Mouse (Mus musculus): Measurements from ENCODE around the gene Eef1a1. TPM values are rescaled to one million over a fixed set of nuclear protein-coding genes. Genes with fewer than 3 reads are reported as not detected.
A peak's percentile ranks its signal among the peaks of the same experiment; 100 is the strongest.
"Not testable (repeated sequence)": the region's sequence is repeated elsewhere in the genome, so short reads cannot be mapped to it uniquely, and the experiment has no call there.

Gene Eef1a1
- total RNA-seq (2022): 100 to 1,000 TPM; 235 to 456 (median 334) TPM

- DNase-seq (ENCODE audit: low spot score in 2 of 2): peak in 1 of 2 experiments; percentile 6
Measured at GRCm38 (mm10) chr9:78488890-78489420, at the start of gene Eef1a1. Eef1a1 (minus strand) TSS chr9:78489151.

DNA sequence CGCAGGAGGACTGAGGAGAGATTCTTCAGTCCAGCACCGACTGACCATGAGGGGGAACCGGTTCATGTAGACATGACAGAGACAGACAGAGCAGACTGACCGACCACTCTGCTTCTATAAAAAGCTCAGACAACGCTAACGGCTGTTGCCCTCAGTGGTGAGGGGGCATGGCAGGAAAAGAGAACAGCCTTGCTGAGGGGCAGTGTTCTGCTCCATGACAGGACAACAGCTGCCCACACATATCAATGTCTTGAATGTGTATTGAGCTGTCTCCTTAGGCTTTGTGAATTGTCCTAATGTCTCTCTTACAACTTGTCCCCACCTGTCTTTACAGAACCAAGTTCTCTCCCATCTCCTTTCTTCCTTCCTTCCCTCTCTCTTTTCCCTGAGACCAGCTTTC is 49.5 kb upstream of the Eef1a1 start:
- DNase-seq (ENCODE audit: low spot score in 2 of 2): no peak

- DNase-seq (ENCODE audit: low spot score in 2 of 2): peak; percentile 43 to 70
Measured at GRCm38 (mm10) chr9:78537154-78537873, 48.4 kb upstream of the Eef1a1 start.

DNA sequence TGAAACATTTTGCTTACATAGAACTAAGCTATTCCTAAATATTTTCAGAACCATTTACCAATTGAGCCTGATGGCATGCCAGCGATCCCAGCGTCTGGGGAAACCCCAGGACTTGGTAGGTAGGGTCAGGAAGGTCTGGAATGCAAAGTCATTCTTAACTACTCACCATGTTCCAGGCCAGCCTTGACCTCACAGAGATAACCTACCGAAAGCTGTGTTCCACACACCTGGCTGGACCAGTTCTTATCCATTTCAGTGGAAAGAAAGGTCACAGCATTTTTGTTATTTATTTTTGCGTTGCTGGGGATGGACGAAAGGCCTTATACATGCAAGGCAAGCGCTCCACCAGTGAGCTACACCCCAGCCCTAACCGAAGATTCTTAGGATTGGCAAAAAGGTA is 45.7 kb upstream of the Eef1a1 start:
- no peak for DNase-seq (ENCODE audit: low spot score in 2 of 2)

DNA sequence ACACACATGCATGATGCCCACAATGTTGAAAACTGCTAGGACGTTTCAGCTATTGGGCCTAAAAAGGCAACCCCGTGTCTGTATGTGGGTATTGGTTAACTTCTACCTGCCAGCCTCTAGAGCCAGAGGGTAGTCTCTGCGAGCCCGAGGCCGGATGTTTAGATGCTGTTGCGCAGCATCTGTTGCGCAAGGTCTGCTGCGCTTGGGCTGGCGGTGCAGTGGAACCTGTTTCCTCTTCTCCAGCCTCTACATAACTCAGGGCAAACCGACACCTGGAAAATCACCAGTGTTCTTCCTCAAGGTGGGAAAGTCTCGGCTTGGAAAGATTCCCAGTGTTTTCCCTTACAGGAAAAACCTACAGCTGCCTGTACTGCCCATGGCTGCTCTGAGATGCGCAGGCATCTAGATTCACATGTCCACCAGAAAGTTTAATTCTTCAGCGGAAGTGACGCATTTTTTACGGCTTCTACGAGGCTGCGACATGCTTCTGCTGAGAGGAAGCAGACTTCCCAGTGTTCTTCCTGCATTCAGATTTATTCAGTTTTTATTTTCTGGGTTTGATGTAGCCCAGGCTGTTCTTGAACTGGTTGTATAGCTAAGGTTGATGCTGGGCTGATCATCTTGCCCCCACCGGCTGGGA is 44.5 kb upstream of the Eef1a1 start:
- DNase-seq (ENCODE audit: low spot score in 2 of 2): no peak

- no peak for DNase-seq (ENCODE audit: low spot score in 2 of 2)
Measured at GRCm38 (mm10) chr9:78532341-78532819, 43.4 kb upstream of the Eef1a1 start.

- no peak for DNase-seq (ENCODE audit: low spot score in 2 of 2)
Measured at GRCm38 (mm10) chr9:78531816-78532215, 42.9 kb upstream of the Eef1a1 start.

DNA sequence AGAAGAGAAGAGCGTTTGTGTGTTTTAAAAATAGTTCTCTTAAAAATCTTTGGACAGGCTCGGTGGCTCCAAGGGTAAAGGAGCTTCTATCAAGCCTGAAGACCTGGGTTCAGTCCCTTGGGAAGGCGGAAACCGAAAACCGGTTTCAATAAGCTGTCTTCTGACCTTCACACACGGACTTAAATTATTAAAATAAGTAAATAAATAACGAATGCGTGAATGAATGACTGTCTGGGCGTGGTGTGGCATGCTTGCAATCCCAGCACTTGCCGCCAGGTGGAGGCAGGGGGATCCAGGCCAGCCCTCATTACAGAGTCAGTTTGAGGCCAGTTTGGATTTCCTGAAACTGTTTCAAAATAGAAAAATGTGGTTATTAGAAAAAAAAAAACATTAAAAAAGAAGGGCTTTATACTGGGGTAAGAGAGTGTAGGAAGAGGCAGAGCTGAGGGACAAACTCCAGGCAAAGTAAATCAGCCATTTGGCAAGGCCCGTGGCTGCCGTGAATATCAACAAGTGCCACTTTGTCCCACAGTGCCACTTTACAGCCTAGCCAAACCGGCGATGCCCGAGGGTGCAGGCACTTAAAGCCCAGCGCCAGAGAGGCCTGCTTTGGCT is 38.9 kb upstream of the Eef1a1 start:
- peak; percentile 40 to 51 for DNase-seq (ENCODE audit: low spot score in 2 of 2)

DNA sequence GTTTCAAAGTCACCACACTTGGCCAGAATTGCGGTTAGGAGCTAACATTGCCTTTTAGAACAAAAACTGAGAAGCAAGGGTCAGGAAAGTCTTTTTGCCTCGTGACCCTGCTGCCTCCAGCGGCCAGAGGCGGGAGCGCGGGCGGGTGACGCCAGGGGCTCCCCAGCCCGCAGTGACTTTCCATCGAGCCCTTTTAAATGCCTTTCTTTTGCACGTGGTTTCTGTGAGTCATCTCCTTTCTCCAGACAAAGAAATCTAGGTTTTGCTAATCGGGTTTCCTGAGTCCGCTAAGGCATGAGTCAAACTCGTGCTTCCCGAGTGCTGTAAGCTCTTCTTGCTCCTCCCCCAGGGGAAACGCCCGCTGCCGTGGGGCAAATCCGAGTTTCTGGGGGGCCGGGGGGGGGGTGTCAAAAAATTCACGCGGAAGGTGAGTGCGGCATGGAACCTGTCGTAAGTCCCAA is 38.4 kb upstream of the Eef1a1 start:
- peak; percentile 45 to 54 for DNase-seq (ENCODE audit: low spot score in 2 of 2)

GRCm38 (mm10) chr9:78526206-78526605 is 37.3 kb upstream of the Eef1a1 start:
- no peak for DNase-seq (ENCODE audit: low spot score in 2 of 2)

GRCm38 (mm10) chr9:78525451-78526135 is 36.6 kb upstream of the Eef1a1 start:
- DNase-seq (ENCODE audit: low spot score in 2 of 2): no peak

GRCm38 (mm10) chr9:78521689-78522088 is 32.7 kb upstream of the Eef1a1 start:
- DNase-seq (ENCODE audit: low spot score in 2 of 2): no peak

- DNase-seq (ENCODE audit: low spot score in 2 of 2): no peak
Measured at GRCm38 (mm10) chr9:78520780-78521601, 32.0 kb upstream of the Eef1a1 start.

DNA sequence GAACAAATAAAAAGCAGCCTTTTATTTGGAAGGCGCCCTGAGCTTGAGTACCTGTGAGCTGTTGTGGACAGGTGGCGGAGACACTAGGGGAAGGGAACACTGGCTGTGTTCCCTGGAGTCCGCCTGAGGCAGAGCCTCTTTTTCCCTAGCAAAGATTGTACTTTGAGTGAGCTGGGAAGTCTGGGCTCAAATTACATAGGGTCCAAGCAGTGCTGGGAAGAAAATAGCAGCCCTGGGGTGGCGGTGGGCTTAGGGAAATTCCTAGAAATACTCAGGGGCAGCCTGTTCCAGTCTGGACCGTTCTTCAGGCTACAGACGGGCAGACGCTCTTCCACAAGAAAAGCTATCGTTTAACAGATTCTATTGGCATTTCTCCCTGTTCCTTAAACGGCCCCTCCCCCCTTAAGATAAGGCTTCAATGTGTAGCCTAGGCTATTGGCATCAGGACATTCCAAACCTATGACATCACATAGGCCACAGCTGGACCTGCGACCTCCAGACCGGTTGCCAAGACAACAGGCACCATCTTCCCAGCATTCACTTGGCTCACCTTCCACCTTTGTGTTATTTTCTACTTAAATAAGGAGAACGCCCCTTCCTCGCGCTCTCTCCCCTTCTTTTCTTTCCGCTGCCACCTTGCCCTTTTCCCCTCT is 31.3 kb upstream of the Eef1a1 start:
- no peak for DNase-seq (ENCODE audit: low spot score in 2 of 2)

GRCm38 (mm10) chr9:78517237-78517636 is 28.3 kb upstream of the Eef1a1 start:
- DNase-seq (ENCODE audit: low spot score in 2 of 2): not testable (repeated sequence)

DNA sequence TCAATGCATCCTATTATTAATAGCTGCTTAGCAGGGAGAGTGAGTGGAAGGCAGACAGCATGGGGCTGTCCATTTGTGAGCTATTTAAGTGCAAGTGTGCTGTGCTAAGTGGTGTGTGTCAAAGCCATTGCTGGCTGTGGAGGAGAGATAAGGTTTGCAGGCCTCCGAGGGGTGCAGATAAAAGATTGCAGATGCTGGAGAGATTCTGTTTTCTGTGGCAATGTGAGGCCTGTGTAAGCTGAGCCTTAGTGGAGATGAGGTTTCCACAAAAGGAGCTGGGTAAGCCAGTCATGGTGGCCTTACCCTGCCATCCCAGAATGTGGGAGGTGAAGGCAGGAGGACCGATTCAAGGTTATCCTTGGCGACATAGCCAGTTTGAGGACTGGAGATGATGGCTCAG is 27.2 kb upstream of the Eef1a1 start:
- no peak for DNase-seq (ENCODE audit: low spot score in 2 of 2)

GRCm38 (mm10) chr9:78514681-78515080 is 25.7 kb upstream of the Eef1a1 start:
- DNase-seq (ENCODE audit: low spot score in 2 of 2): no peak

DNA sequence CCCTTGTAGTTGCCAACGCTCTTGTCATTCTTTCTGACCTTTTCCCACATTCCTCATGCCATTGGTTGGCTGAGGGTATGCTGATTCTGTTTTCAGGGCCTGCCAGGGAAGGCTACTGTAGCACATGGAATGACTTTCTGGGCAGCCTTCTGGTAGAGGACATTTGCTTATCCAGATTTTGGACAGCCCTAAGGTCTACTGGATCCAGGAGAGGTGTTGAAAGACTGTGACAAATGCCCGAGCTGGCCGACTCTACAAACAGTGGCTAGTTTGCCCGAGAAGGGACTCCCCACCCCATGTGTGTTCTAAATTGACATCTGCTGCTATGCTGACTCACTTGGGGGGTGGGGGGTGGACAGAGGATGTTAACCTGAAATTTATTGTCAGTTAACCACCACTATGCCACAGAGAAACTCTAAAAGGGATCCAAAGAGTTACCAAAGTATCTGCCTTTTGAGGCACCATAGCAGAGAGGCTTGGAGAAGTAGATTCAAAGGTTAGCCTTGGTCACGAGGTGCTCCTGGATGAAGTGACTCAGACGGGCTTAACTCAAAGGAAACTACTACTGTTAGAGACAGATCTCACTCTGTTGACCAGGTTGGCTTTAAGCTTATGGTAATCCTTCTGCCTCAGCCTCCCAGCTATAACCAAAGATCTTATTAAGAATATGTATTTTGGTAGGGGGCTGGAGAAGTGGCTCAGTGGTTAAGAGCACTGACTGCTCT is 25.0 kb upstream of the Eef1a1 start:
- DNase-seq (ENCODE audit: low spot score in 2 of 2): peak in 1 of 2 experiments; percentile 8

GRCm38 (mm10) chr9:78511705-78512104 is 22.8 kb upstream of the Eef1a1 start:
- DNase-seq (ENCODE audit: low spot score in 2 of 2): no peak

Data from gastrocnemius, adult 8-10 months (tissue).